Mouse (Mus musculus): ENCODE results near the gene Gtf2a2.

GRCm38 (mm10) chr9:70048751-70049415, 36.5 kb downstream of the Gtf2a2 start:
- TF ChIP-seq CTCF (IDR thresholded peaks at IDR 0.05 in 2 of 3, conservative IDR thresholded peaks at IDR 0.05 in 1 of 3; ENCODE audit: control insufficient read depth in 1 of 3, insufficient read depth in 1 of 3, low read depth in 2 of 3, low read length in 3 of 3, poor library complexity in 1 of 3, severe bottlenecking in 1 of 3) = no peak
- no peak for TF ChIP-seq ZMIZ1 (IDR thresholded peaks at IDR 0.05; ENCODE audit: low read depth, low read length)
- no peak for TF ChIP-seq USF1 (IDR thresholded peaks at IDR 0.05; ENCODE audit: low read depth, low read length)
- TF ChIP-seq JUND (IDR thresholded peaks at IDR 0.05; ENCODE audit: low read depth, low read length) = no peak
- no peak for TF ChIP-seq KAT2A (conservative IDR thresholded peaks at IDR 0.05; ENCODE audit: low read depth, low read length)
